Mouse (Mus musculus) embryonic facial prominence, embryonic 11.5 days (tissue): ENCODE measurements at regions not wholly inside any gene's neighbourhood (a gene's known extent, or its start where the extent isn't known, plus 50 kb on each side); places are given as distances from the start of the nearest gene placed in this dataset.

ENCODE experiments used
- ATAC-seq: fragments of 200-750 bp; cut with Nextera tagmentation; replicated peaks from 2 replicates; pipeline ENCODE4 v1.8.0; 2017; ENCODE audit warnings: low read depth; ENCODE audit not compliant: insufficient number of reproducible peaks, low FRiP score, low TSS enrichment
- DNase-seq: peaks from one replicate; pipeline ENCODE4 v3.0.0-alpha.2; 2015; ENCODE audit warnings: low spot score
- H3K27ac ChIP-seq: fragments of 300-500 bp; sonication (generic); replicated peaks from 2 replicates; pipeline ENCODE4 v1.5.1; 2014; ENCODE audit warnings: mild to moderate bottlenecking, low read depth, low read length, control low read depth
- H3K27me3 ChIP-seq: fragments of 300-500 bp; sonication (generic); 2 replicates; pipeline ENCODE4 v1.6.1; 2014; ENCODE audit warnings: mild to moderate bottlenecking, low read length, moderate library complexity, mixed read lengths; ENCODE audit not compliant: control insufficient read depth, insufficient read depth
- H3K36me3 ChIP-seq: fragments of 300-500 bp; sonication (generic); replicated peaks from 2 replicates; pipeline ENCODE4 v1.6.1; 2014; ENCODE audit warnings: low read depth, mild to moderate bottlenecking, low read length, moderate library complexity, mixed read lengths; ENCODE audit not compliant: control insufficient read depth, insufficient read depth
- H3K4me1 ChIP-seq: fragments of 300-500 bp; sonication (generic); 2 replicates; pipeline ENCODE4 v1.6.1; 2014; ENCODE audit warnings: low read length, mixed read lengths; ENCODE audit not compliant: control insufficient read depth, insufficient read depth
- H3K4me2 ChIP-seq: fragments of 300-500 bp; sonication (generic); 2 replicates; pipeline ENCODE4 v1.6.1; 2014; ENCODE audit warnings: low read depth, mild to moderate bottlenecking, control low read depth, low read length, moderate library complexity
- H3K4me3 ChIP-seq: fragments of 300-500 bp; sonication (generic); 2 replicates; pipeline ENCODE4 v1.5.1; 2014; ENCODE audit warnings: low read depth, low read length, control low read depth
- H3K9ac ChIP-seq: fragments of 300-500 bp; sonication (generic); replicated peaks from 2 replicates; pipeline ENCODE4 v1.6.1; 2014; ENCODE audit warnings: mild to moderate bottlenecking, control low read depth, low read length
- H3K9me3 ChIP-seq: fragments of 300-500 bp; sonication (generic); replicated peaks from 2 replicates; pipeline ENCODE4 v1.6.1; 2016; ENCODE audit warnings: mild to moderate bottlenecking, low read length, inconsistent platforms, mixed read lengths; ENCODE audit not compliant: control insufficient read depth
- WGBS: fragments of 180-500 bp; shearing (Covaris S2); extraction: QIAGEN DNeasy Blood & Tissue Kit; methylation state at CpG from one replicate; pipeline ENCODE4 v1.1.7; 2014; 5-methylcytosine and 5-hydroxymethylcytosine counted together

GRCm38 (mm10) chr11:24347225-24347624 is 269.4 kb downstream of the Bcl11a start:
- Histone ChIP-seq H3K4me3 (no peak overlapping the region), H3K4me2 (no peak overlapping the region), H3K27me3 (no peaks in the 10 kb centered on the region), H3K9ac (no peak overlapping the region), H3K9me3 (no peaks in the 10 kb centered on the region), H3K4me1 (no peaks in the 10 kb centered on the region; the same call in 1 of the 2 replicates), H3K27ac (no peak overlapping the region), H3K36me3 (no peaks in the 10 kb centered on the region)
- ATAC-seq: no peak
- no peak for DNase-seq
- 28% methylated on average over 12 of the region's 12 CpGs for WGBS

GRCm38 (mm10) chr11:24348741-24349140 is 270.9 kb downstream of the Bcl11a start:
- no peaks in the 10 kb centered on the region for H3K9me3 ChIP-seq
- no peak overlapping the region for H3K27ac ChIP-seq

GRCm38 (mm10) chr11:24349967-24350643 is 272.2 kb downstream of the Bcl11a start:
- 22% methylated on average over 10 of the region's 10 CpGs for WGBS
- no peak for ATAC-seq

More at GRCm38 (mm10) chr11:24348741-24349140, 270.9 kb downstream of the Bcl11a start:
- 57% methylated on average over 4 of the region's 4 CpGs for WGBS
- H3K4me1 ChIP-seq: no peaks in the 10 kb centered on the region; the same call in 1 of the 2 replicates
- no peak for DNase-seq
- H3K4me3 ChIP-seq: no peak overlapping the region
- no peaks in the 10 kb centered on the region for H3K27me3 ChIP-seq
- no peak overlapping the region for H3K9ac ChIP-seq
- H3K36me3 ChIP-seq: no peaks in the 10 kb centered on the region
- no peak overlapping the region for H3K4me2 ChIP-seq
- no peak; the same call in 1 of the 2 replicates for ATAC-seq

GRCm38 (mm10) chr11:24350839-24351238 is 273.0 kb downstream of the Bcl11a start:
- 87% methylated on average over 4 of the region's 4 CpGs for WGBS
- no peaks in the 10 kb centered on the region for H3K27me3 ChIP-seq
- ATAC-seq (no peak), DNase-seq (no peak)
- no peak overlapping the region for H3K4me3 ChIP-seq
- H3K9ac ChIP-seq: no peak overlapping the region
- H3K36me3 ChIP-seq: no peaks in the 10 kb centered on the region
- no peaks in the 10 kb centered on the region; the same call in 1 of the 2 replicates for H3K4me1 ChIP-seq
- H3K27ac ChIP-seq: no peak overlapping the region
- no peak overlapping the region for H3K4me2 ChIP-seq
- H3K9me3 ChIP-seq: no peaks in the 10 kb centered on the region

More at GRCm38 (mm10) chr11:24349967-24350643, 272.2 kb downstream of the Bcl11a start:
- no peaks in the 10 kb centered on the region for H3K36me3 ChIP-seq
- no peak overlapping the region for H3K27ac ChIP-seq
- H3K9ac ChIP-seq: peak overlapping the region; percentile 22; the same call in 1 of the 2 replicates
- no peak overlapping the region for H3K4me3 ChIP-seq
- no peaks in the 10 kb centered on the region for H3K9me3 ChIP-seq
- H3K4me1 ChIP-seq: no peaks in the 10 kb centered on the region; the same call in 1 of the 2 replicates
- H3K4me2 ChIP-seq: no peak overlapping the region
- H3K27me3 ChIP-seq: no peaks in the 10 kb centered on the region
- no peak for DNase-seq

- DNase-seq: no peak
- Histone ChIP-seq H3K4me3 (no peak overlapping the region), H3K27me3 (no peaks in the 10 kb centered on the region), H3K9ac (no peak overlapping the region), H3K4me2 (no peak overlapping the region), H3K27ac (no peak overlapping the region), H3K36me3 (no peaks in the 10 kb centered on the region), H3K4me1 (no peaks in the 10 kb centered on the region; the same call in 1 of the 2 replicates), H3K9me3 (no peaks in the 10 kb centered on the region)
- 83% methylated on average over 3 of the region's 3 CpGs for WGBS
- no peak for ATAC-seq
Observed at GRCm38 (mm10) chr11:24352071-24352470, 274.2 kb downstream of the Bcl11a start.

GRCm38 (mm10) chr11:24353056-24353455 is 275.2 kb downstream of the Bcl11a start:
- Histone ChIP-seq H3K9ac (no peak overlapping the region), H3K27ac (no peak overlapping the region), H3K4me3 (no peak overlapping the region), H3K4me2 (no peak overlapping the region), H3K36me3 (no peaks in the 10 kb centered on the region), H3K4me1 (no peaks in the 10 kb centered on the region; the same call in 1 of the 2 replicates), H3K9me3 (no peaks in the 10 kb centered on the region), H3K27me3 (no peaks in the 10 kb centered on the region)
- 82% methylated on average over 1 of the region's 1 CpGs for WGBS
- ATAC-seq (no peak), DNase-seq (no peak)

GRCm38 (mm10) chr11:24357388-24357787 is 279.5 kb downstream of the Bcl11a start:
- H3K9ac ChIP-seq: no peak overlapping the region
- DNase-seq (no peak), ATAC-seq (no peak)
- 81% methylated on average over 1 of the region's 1 CpGs for WGBS
- H3K9me3 ChIP-seq: no peaks in the 10 kb centered on the region
- H3K27me3 ChIP-seq: no peaks in the 10 kb centered on the region
- no peaks in the 10 kb centered on the region; the same call in none of the 2 replicates for H3K4me1 ChIP-seq
- no peaks in the 10 kb centered on the region for H3K36me3 ChIP-seq
- no peak overlapping the region for H3K4me3 ChIP-seq
- H3K27ac ChIP-seq: no peak overlapping the region
- no peak overlapping the region for H3K4me2 ChIP-seq

GRCm38 (mm10) chr11:24359086-24359485 is 281.2 kb downstream of the Bcl11a start:
- no peak for DNase-seq
- no peaks in the 10 kb centered on the region for H3K27me3 ChIP-seq
- peaks cover 4% of the 10 kb centered on the region for H3K4me1 ChIP-seq
- H3K9ac ChIP-seq: no peak overlapping the region
- no peak overlapping the region for H3K27ac ChIP-seq
- H3K4me2 ChIP-seq: no peak overlapping the region
- no peaks in the 10 kb centered on the region for H3K36me3 ChIP-seq
- no peaks in the 10 kb centered on the region for H3K9me3 ChIP-seq
- no peak for ATAC-seq
- no peak overlapping the region for H3K4me3 ChIP-seq
